Comparison of ENCODE assay signal across 8 mouse cellular contexts in genomic region chrX:155262915-155263252, GRCm38 (mm10). TPM values are rescaled to one million over a fixed set of nuclear protein-coding genes. Genes with fewer than 3 reads are reported as not detected.
A peak's percentile ranks its signal among the peaks of the same experiment; 100 is the strongest.
DNase-seq lines count a peak whose midpoint lies in the region; ATAC-seq and TF ChIP-seq lines count a peak whose summit lies in the region.

No protein-coding gene starts in this region.

- H3K4me3 ChIP-seq in erythroblast, embryonic 14.5 days (replicated peaks): peak overlapping the region; percentile 73
- H3K4me3 ChIP-seq in embryonic fibroblast, embryonic 13.5 days (ENCODE audit: insufficient read depth, low read length): peak overlapping the region; percentile 65
- H3K4me3 ChIP-seq in liver, embryonic 13.5 days (replicated peaks): peak overlapping the region; percentile 63

- no peaks in the 10 kb centered on the region for H3K27me3 ChIP-seq in erythroblast, embryonic 14.5 days (ENCODE audit: control insufficient read depth)
- H3K27me3 ChIP-seq in liver, embryonic 13.5 days: no peaks in the 10 kb centered on the region

- no peak for TF ChIP-seq CTCF in embryonic fibroblast, embryonic 13.5 days (IDR thresholded peaks at IDR 0.05; ENCODE audit: borderline replicate concordance, insufficient read depth, low read length)

- ATAC-seq in erythroblast, adult 5-6 weeks (replicated peaks; ENCODE audit: low FRiP score, poor library complexity, severe bottlenecking): no peak
- ATAC-seq in liver, embryonic 13.5 days (ENCODE audit: low read depth): no peak
- ATAC-seq in frontal cortex, adult (ENCODE audit: low TSS enrichment): no peak

- DNase-seq in 3T3-L1 (ENCODE audit: low read depth, low spot score): peak; percentile 83
- DNase-seq in liver, embryonic 13.5 days: no peak
- DNase-seq in left cerebral cortex, adult 18-20 months (ENCODE audit: low spot score in 2 of 2): no peak
- DNase-seq in right cerebral cortex, postnatal 14 days: no peak

- peaks cover 2% of the 10 kb centered on the region; the same call in 1 of the 2 replicates for H3K9me3 ChIP-seq in erythroblast, embryonic 14.5 days (ENCODE audit: control insufficient read depth, low read length)
- H3K9me3 ChIP-seq in liver, embryonic 13.5 days (replicated peaks): no peaks in the 10 kb centered on the region

- TF ChIP-seq POLR2A in embryonic fibroblast, embryonic 13.5 days (IDR thresholded peaks at IDR 0.05; ENCODE audit: low read depth, low read length): no peak

- WGBS in liver, embryonic 13.5 days (ENCODE audit: insufficient replicate concordance): 32% methylated on average over 1 of the region's 1 CpGs

- peak overlapping the region; percentile 66 for H3K9ac ChIP-seq in liver, embryonic 13.5 days

- peaks cover 9% of the 10 kb centered on the region for H3K4me1 ChIP-seq in erythroblast, embryonic 14.5 days (ENCODE audit: control insufficient read depth)
- H3K4me1 ChIP-seq in embryonic fibroblast, embryonic 13.5 days (ENCODE audit: control insufficient read depth, insufficient read depth, low read length): no peaks in the 10 kb centered on the region
- peaks cover 3% of the 10 kb centered on the region; the same call in 1 of the 2 replicates for H3K4me1 ChIP-seq in liver, embryonic 13.5 days (replicated peaks)

- peak overlapping the region; percentile 77 for H3K27ac ChIP-seq in embryonic fibroblast, embryonic 13.5 days (ENCODE audit: insufficient read depth, low read length)
- no peak overlapping the region for H3K27ac ChIP-seq in liver, embryonic 13.5 days

- H3K36me3 ChIP-seq in erythroblast, embryonic 14.5 days (ENCODE audit: control insufficient read depth): no peaks in the 10 kb centered on the region
- H3K36me3 ChIP-seq in liver, embryonic 13.5 days: no peaks in the 10 kb centered on the region

- H3K4me2 ChIP-seq in liver, embryonic 13.5 days: peak overlapping the region; percentile 70

RNA-seq across cellular contexts. Expression of gene Acot9, which starts 0.6 kb away (rescaled TPM):
- polyA plus RNA-seq in erythroblast, embryonic 14.5 days (2012): 0.03 and 0.07 TPM in 2 replicates
- total RNA-seq in erythroblast, adult 5-6 weeks (2015; ENCODE audit: low replicate concordance): 15.0 and 24.2 TPM in 2 replicates
- total RNA-seq in erythroblast, adult 5-6 weeks (2017; ENCODE audit: low replicate concordance): 12.8 and 18.7 TPM in 2 replicates
- 75.8 and 90.0 TPM in 2 replicates for polyA plus RNA-seq in embryonic fibroblast, embryonic 13.5 days (2011; ENCODE audit: insufficient read length, low read depth, missing spikeins)
- polyA plus RNA-seq in liver, embryonic 13.5 days (2015; fragmentation: Nextera tagmentation; extraction: Ambion mirVana): 15.1 and 16.6 TPM in 2 replicates
- total RNA-seq in left cerebral cortex, adult 18-20 months (2021): 10 to 100 TPM; 21.9 to 22.0 TPM

RNA-seq across cellular contexts. Expression of gene Sat1, which starts 46.6 kb away (rescaled TPM):
- 0.31 and 1.1 TPM in 2 replicates for polyA plus RNA-seq in erythroblast, embryonic 14.5 days (2012)
- 125 and 145 TPM in 2 replicates for total RNA-seq in erythroblast, adult 5-6 weeks (2015; ENCODE audit: low replicate concordance)
- total RNA-seq in erythroblast, adult 5-6 weeks (2017; ENCODE audit: low replicate concordance): 78.6 and 150 TPM in 2 replicates
- polyA plus RNA-seq in embryonic fibroblast, embryonic 13.5 days (2011; ENCODE audit: insufficient read length, low read depth, missing spikeins): 113 and 160 TPM in 2 replicates
- 75.5 and 84.7 TPM in 2 replicates for polyA plus RNA-seq in liver, embryonic 13.5 days (2015; fragmentation: Nextera tagmentation; extraction: Ambion mirVana)
- total RNA-seq in left cerebral cortex, adult 18-20 months (2021): 10 to 100 TPM; 65.5 to 76.3 TPM

Comparison
In these comparisons a context has a peak if more than half of its experiments do, and no peak if none do; other contexts are left out.
1. RNA of gene Acot9, which starts 0.6 kb away (polyA plus RNA-seq): 75.8 to 90.0 TPM in embryonic fibroblast, embryonic 13.5 days and 15.1 to 16.6 TPM in liver, embryonic 13.5 days; 0.03 to 0.07 TPM in erythroblast, embryonic 14.5 days; every median in the first group is over 10 times any median in the second.
2. RNA of gene Sat1, which starts 46.6 kb away (polyA plus RNA-seq): 113 to 160 TPM in embryonic fibroblast, embryonic 13.5 days and 75.5 to 84.7 TPM in liver, embryonic 13.5 days; 0.31 to 1.1 TPM in erythroblast, embryonic 14.5 days; every median in the first group is over 10 times any median in the second.
3. Peak in every context shown above with its lines, with median percentiles within 50 percentile points of each other: H3K4me3 ChIP-seq.